13 mouse cellular contexts compared by ENCODE assay signal in the genomic region with DNA sequence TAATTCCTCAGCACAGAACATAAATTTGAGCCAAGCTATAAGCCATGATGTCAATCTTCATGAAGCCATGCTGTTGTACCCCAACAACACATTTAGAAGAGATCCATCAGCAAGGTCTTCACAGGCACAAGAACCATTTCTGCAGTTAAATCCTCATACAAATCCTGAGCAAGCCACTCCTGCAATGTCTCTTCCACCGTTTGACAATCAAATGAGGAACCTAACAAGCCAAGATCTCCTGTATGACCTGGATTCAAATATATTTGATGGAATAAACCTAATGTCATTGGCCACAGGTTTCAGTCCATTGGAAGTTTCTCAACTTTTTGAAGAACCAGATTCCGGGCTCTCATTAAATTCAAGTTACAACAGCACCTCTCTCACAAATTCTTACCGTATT. TPM values are rescaled to one million over a fixed set of nuclear protein-coding genes. Genes with fewer than 3 reads are reported as not detected.
"Had no signal": no experiment of that assay in that cellular context is flagged by ENCODE, and none has a peak within 500 bp of the region (broad histone marks: within the 10 kb centered on the region; RNA-seq: fewer than 3 reads in every experiment).

No protein-coding gene starts in this region.

- H3K4me2 ChIP-seq: liver, embryonic 11.5 days; liver, embryonic 15.5 days; midbrain, embryonic 12.5 days; neural tube, embryonic 12.5 days had no signal

- DNase-seq: kidney, adult 8-10 months; kidney, postnatal 25 days; layer of hippocampus, adult 9-11 months; lung, adult 2 months; lung, postnatal 10 days; right cerebral cortex, postnatal 14 days; thymus, postnatal 36 days had no signal

- H3K4me1 ChIP-seq: neural tube, embryonic 12.5 days had no signal

- H3K9me3 ChIP-seq: liver, embryonic 15.5 days; megakaryocyte, embryonic 14.5 days; midbrain, embryonic 12.5 days; neural tube, embryonic 12.5 days had no signal

- H3K27me3 ChIP-seq: liver, embryonic 15.5 days; midbrain, embryonic 12.5 days; neural tube, embryonic 12.5 days had no signal

- H3K9ac ChIP-seq: liver, embryonic 15.5 days; midbrain, embryonic 12.5 days; neural tube, embryonic 12.5 days had no signal

- H3K27ac ChIP-seq: liver, embryonic 15.5 days; macrophage; midbrain, embryonic 12.5 days; neural tube, embryonic 12.5 days had no signal

- H3K4me3 ChIP-seq: liver, embryonic 15.5 days; megakaryocyte, embryonic 14.5 days; midbrain, embryonic 12.5 days; neural tube, embryonic 12.5 days had no signal

RNA-seq across cellular contexts. Expression of a gene that starts 24.8 kb away (rescaled TPM):
- polyA plus RNA-seq: macrophage had no signal
